Mouse (Mus musculus) forebrain, embryonic 15.5 days (tissue): ENCODE data around the gene Phip. TPM values are rescaled to one million over a fixed set of nuclear protein-coding genes. Genes with fewer than 3 reads are reported as not detected.
A peak's percentile ranks its signal among the peaks of the same experiment; 100 is the strongest.

Experiments
- ATAC-seq: fragments of 200-750 bp; cut with Nextera tagmentation; replicated peaks from 2 replicates; pipeline ENCODE4 v1.8.0; 2017; ENCODE audit warnings: mild to moderate bottlenecking, moderate TSS enrichment, moderate library complexity
- H3K27ac ChIP-seq: fragments of 300-500 bp; sonication (generic); replicated peaks from 2 replicates; pipeline ENCODE4 v1.5.1; 2015; ENCODE audit warnings: mild to moderate bottlenecking, inconsistent platforms
- H3K27me3 ChIP-seq: fragments of 300-500 bp; sonication (generic); 2 replicates; pipeline ENCODE4 v1.6.1; 2015; ENCODE audit warnings: inconsistent platforms
- H3K36me3 ChIP-seq: fragments of 300-500 bp; sonication (generic); 2 replicates; pipeline ENCODE4 v1.6.1; 2015; ENCODE audit warnings: mild to moderate bottlenecking, inconsistent platforms
- H3K4me1 ChIP-seq: fragments of 300-500 bp; sonication (generic); 2 replicates; pipeline ENCODE4 v1.6.1; 2015; ENCODE audit warnings: inconsistent platforms
- H3K4me2 ChIP-seq: fragments of 300-500 bp; sonication (generic); replicated peaks from 2 replicates; pipeline ENCODE4 v1.6.1; 2015; ENCODE audit warnings: mild to moderate bottlenecking, inconsistent platforms
- H3K4me3 ChIP-seq: fragments of 300-500 bp; sonication (generic); 2 replicates; pipeline ENCODE4 v1.5.1; 2015; ENCODE audit warnings: mild to moderate bottlenecking, inconsistent platforms
- H3K9ac ChIP-seq: fragments of 300-500 bp; sonication (generic); replicated peaks from 2 replicates; pipeline ENCODE4 v1.6.1; 2015; ENCODE audit warnings: mild to moderate bottlenecking, inconsistent platforms
- H3K9me3 ChIP-seq: fragments of 300-500 bp; sonication (generic); 2 replicates; pipeline ENCODE4 v1.6.1; 2016; ENCODE audit warnings: inconsistent platforms
- WGBS: fragments of 180-500 bp; shearing (Covaris S2); methylation state at CpG from one replicate; pipeline ENCODE4 v1.1.7; 2015; ENCODE audit warnings: mixed read lengths; 5-methylcytosine and 5-hydroxymethylcytosine counted together
- polyA plus RNA-seq: library from polyadenylated mRNA; unstranded; fragments of >200 nt; fragmentation: Nextera tagmentation; extraction: Ambion mirVana; gene quantifications from 2 replicates; pipeline ENCODE4 v1.2.1, GENCODE M21; 2015

The Phip gene
- polyA plus RNA-seq, 1 experiment from 2014 or later: 154 TPM

DNA sequence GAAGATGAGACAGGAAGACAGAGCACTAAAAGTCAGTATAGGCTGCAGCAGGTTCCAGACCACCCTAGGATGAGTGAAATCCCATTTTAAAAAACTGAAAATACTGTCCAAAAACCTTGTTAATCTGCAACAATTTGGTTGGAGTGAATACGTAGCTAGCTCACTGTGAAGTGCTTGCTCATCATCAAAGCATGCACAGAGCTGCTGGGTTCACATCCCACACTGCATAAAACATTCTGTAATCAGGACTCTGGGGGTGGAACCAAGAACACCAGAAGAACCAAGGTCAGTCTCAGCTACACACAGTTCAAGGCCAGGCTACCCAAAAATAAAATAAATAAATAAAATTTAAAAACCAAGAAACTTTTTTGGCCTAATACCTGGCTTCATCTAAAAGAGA lies 3.9 kb downstream of the Phip start:
- Histone ChIP-seq H3K27me3 (no peaks in the 10 kb centered on the region), H3K4me2 (peak overlapping the region; percentile 29), H3K27ac (no peak overlapping the region), H3K9me3 (no peaks in the 10 kb centered on the region), H3K4me1 (peaks cover 31% of the 10 kb centered on the region), H3K9ac (no peak overlapping the region), H3K36me3 (no peaks in the 10 kb centered on the region), H3K4me3 (peak overlapping the region; percentile 11; the same call in 1 of the 2 replicates)
- WGBS: 15% methylated on average over 1 of the region's 1 CpGs
- ATAC-seq: no peak

DNA sequence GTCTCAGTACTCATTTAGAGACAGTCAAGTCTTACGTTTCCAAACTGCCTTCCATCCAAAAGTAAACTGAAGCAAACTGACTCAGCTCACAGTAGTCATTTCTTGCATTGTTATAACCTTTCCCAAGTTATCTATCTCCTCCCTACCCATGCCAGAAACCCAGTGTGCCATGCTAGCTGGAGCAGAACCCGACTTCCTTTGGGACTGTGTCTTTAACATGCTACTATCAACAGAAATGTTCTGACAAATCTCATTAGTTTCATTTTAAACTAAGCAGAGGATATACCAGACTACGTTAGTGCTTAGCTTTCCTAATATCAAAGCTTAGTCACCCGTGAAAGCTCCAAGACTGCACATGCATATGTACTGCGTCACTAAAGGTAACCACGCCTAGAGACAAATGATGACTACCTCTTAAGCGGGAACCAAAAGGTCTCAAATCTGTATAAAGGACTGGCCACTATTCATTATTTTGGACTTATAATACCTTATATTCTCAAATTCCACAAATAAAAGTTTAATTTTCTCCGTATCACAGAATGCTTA lies 8.2 kb downstream of the Phip start:
- no peak overlapping the region for H3K9ac ChIP-seq
- no peak overlapping the region for H3K4me2 ChIP-seq
- 75% methylated on average over 8 of the region's 8 CpGs for WGBS
- ATAC-seq: peak; percentile 38; the same call in 1 of the 2 replicates
- peaks cover 13% of the 10 kb centered on the region for H3K36me3 ChIP-seq
- no peak overlapping the region for H3K27ac ChIP-seq
- peaks cover 21% of the 10 kb centered on the region for H3K4me1 ChIP-seq
- no peaks in the 10 kb centered on the region for H3K9me3 ChIP-seq
- no peak overlapping the region for H3K4me3 ChIP-seq
- H3K27me3 ChIP-seq: no peaks in the 10 kb centered on the region

- no peaks in the 10 kb centered on the region for H3K27me3 ChIP-seq
- ATAC-seq: no peak
- peaks cover 6% of the 10 kb centered on the region; the same call in 1 of the 2 replicates for H3K4me1 ChIP-seq
- no peaks in the 10 kb centered on the region for H3K9me3 ChIP-seq
- no peak overlapping the region for H3K27ac ChIP-seq
- 77% methylated on average over 4 of the region's 4 CpGs for WGBS
- H3K4me3 ChIP-seq: no peak overlapping the region
- H3K36me3 ChIP-seq: peaks cover 17% of the 10 kb centered on the region
- H3K9ac ChIP-seq: no peak overlapping the region
- no peak overlapping the region for H3K4me2 ChIP-seq
These were observed 11.3 kb downstream of the Phip start for GRCm38 (mm10) chr9:82963981-82964380.

DNA sequence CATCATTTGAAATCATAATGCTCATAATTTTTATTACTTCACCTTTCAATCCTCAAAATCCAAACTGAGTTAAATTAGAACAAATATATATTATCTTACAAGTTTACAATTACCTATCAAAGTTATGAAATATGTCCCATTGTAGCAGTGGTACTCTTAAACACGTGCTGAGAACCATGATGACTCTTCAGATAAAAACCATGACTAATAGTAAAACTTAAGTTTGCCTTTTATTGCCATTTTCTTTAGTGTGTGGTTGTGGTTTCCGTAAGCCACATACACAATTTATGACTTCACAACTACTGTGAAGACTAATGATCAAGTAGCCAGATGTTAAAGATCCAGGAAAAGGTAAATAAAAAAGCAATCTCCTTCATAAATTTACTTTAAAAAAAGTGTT lies 14.0 kb downstream of the Phip start:
- Histone ChIP-seq H3K4me3 (no peak overlapping the region), H3K9me3 (no peaks in the 10 kb centered on the region), H3K4me1 (no peaks in the 10 kb centered on the region), H3K36me3 (peaks cover 32% of the 10 kb centered on the region), H3K9ac (no peak overlapping the region), H3K27me3 (no peaks in the 10 kb centered on the region), H3K4me2 (no peak overlapping the region), H3K27ac (no peak overlapping the region)
- 93% methylated on average over 2 of the region's 2 CpGs for WGBS
- ATAC-seq: no peak

GRCm38 (mm10) chr9:82955267-82955666 lies 20.0 kb downstream of the Phip start:
- 76% methylated on average over 4 of the region's 4 CpGs for WGBS
- no peaks in the 10 kb centered on the region for H3K4me1 ChIP-seq
- H3K27ac ChIP-seq: no peak overlapping the region
- H3K4me2 ChIP-seq: no peak overlapping the region
- ATAC-seq: no peak
- no peaks in the 10 kb centered on the region for H3K9me3 ChIP-seq
- H3K9ac ChIP-seq: no peak overlapping the region
- H3K36me3 ChIP-seq: peaks cover 36% of the 10 kb centered on the region
- no peak overlapping the region for H3K4me3 ChIP-seq
- no peaks in the 10 kb centered on the region for H3K27me3 ChIP-seq

DNA sequence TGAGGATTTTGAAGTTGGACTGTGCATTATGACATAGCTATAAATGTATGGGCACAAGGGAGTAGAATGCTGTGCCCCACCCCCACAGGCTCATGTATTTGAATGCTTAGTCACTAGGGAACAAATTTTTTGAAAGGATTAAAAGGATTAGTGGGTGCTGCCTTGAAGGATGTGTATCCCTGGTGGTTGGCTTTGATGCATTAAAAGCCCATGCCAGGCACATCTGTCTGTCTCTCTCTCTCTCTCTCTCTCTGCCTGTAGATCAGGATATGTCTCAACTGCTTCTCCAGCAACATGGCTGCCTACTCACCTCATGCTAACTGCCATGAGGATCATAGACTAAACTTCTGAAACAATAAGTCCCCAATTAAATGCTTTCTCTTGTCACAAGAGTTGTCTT lies 23.0 kb downstream of the Phip start:
- Histone ChIP-seq H3K27me3 (no peaks in the 10 kb centered on the region), H3K36me3 (peaks cover 29% of the 10 kb centered on the region), H3K9ac (no peak overlapping the region), H3K4me1 (no peaks in the 10 kb centered on the region), H3K27ac (no peak overlapping the region), H3K4me2 (no peak overlapping the region), H3K4me3 (no peak overlapping the region), H3K9me3 (no peaks in the 10 kb centered on the region)
- no peak for ATAC-seq

DNA sequence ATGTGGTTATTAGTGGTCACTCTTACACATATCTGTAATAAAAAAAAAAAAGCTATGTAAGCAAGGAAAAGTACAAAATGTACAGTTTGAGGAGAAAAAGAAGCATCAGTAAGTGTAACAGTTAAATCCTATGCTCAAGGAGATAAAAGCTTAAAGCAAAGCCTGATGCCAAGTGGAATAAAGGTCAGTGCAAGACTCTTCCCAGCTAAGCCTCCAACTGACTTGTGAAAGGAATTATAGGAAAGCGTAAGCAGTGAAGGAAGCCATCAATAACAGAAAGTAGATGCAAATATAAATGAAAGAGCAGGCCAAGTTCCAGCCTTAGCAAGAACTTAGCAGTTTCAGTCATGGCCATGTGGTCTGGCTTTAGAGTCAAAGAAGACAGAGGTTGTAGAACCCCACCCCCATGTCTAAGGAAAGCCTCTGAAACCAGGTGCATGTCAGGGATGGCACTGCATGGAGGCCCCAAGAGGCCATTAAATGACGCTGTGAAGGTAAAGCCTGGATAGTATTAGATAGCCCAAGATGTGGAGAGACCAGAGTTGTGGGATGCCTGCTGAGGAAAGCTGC lies 23.8 kb downstream of the Phip start:
- no peak overlapping the region for H3K4me2 ChIP-seq
- peaks cover 22% of the 10 kb centered on the region for H3K36me3 ChIP-seq
- H3K9ac ChIP-seq: no peak overlapping the region
- H3K27ac ChIP-seq: no peak overlapping the region
- ATAC-seq: no peak
- H3K4me1 ChIP-seq: no peaks in the 10 kb centered on the region
- 95% methylated on average over 2 of the region's 2 CpGs for WGBS
- H3K4me3 ChIP-seq: no peak overlapping the region
- no peaks in the 10 kb centered on the region for H3K9me3 ChIP-seq
- H3K27me3 ChIP-seq: no peaks in the 10 kb centered on the region

GRCm38 (mm10) chr9:82907246-82907645 lies 68.1 kb downstream of the Phip start:
- H3K27me3 ChIP-seq: no peaks in the 10 kb centered on the region
- no peak overlapping the region for H3K27ac ChIP-seq
- H3K36me3 ChIP-seq: peaks cover 50% of the 10 kb centered on the region
- WGBS: 97% methylated on average over 7 of the region's 7 CpGs
- H3K4me2 ChIP-seq: no peak overlapping the region
- no peak overlapping the region for H3K9ac ChIP-seq
- H3K9me3 ChIP-seq: no peaks in the 10 kb centered on the region
- ATAC-seq: no peak
- no peaks in the 10 kb centered on the region for H3K4me1 ChIP-seq
- no peak overlapping the region for H3K4me3 ChIP-seq

- ATAC-seq: no peak
- H3K4me2 ChIP-seq: no peak overlapping the region
- H3K27me3 ChIP-seq: no peaks in the 10 kb centered on the region
- H3K4me1 ChIP-seq: no peaks in the 10 kb centered on the region
- peaks cover 55% of the 10 kb centered on the region for H3K36me3 ChIP-seq
- no peak overlapping the region for H3K27ac ChIP-seq
- H3K4me3 ChIP-seq: no peak overlapping the region
- H3K9me3 ChIP-seq: no peaks in the 10 kb centered on the region
- H3K9ac ChIP-seq: no peak overlapping the region
These were observed 86.7 kb downstream of the Phip start for GRCm38 (mm10) chr9:82888645-82889044.

GRCm38 (mm10) chr9:82884177-82884576 lies 91.1 kb downstream of the Phip start:
- Histone ChIP-seq H3K4me1 (no peaks in the 10 kb centered on the region), H3K36me3 (peaks cover 62% of the 10 kb centered on the region)
- ATAC-seq: no peak

GRCm38 (mm10) chr9:82877078-82877477 lies 98.2 kb downstream of the Phip start:
- Histone ChIP-seq H3K4me3 (no peak overlapping the region), H3K36me3 (peaks cover 63% of the 10 kb centered on the region), H3K27me3 (no peaks in the 10 kb centered on the region), H3K27ac (no peak overlapping the region), H3K9me3 (no peaks in the 10 kb centered on the region), H3K4me1 (no peaks in the 10 kb centered on the region), H3K9ac (no peak overlapping the region), H3K4me2 (no peak overlapping the region)
- no peak for ATAC-seq
- 91% methylated on average over 1 of the region's 1 CpGs for WGBS

More at GRCm38 (mm10) chr9:82884177-82884576, 91.1 kb downstream of the Phip start:
- H3K9me3 ChIP-seq: no peaks in the 10 kb centered on the region
- no peaks in the 10 kb centered on the region for H3K27me3 ChIP-seq
- no peak overlapping the region for H3K9ac ChIP-seq
- no peak overlapping the region for H3K27ac ChIP-seq
- no peak overlapping the region for H3K4me2 ChIP-seq
- H3K4me3 ChIP-seq: no peak overlapping the region

- Histone ChIP-seq H3K9me3 (no peaks in the 10 kb centered on the region), H3K4me3 (no peak overlapping the region), H3K36me3 (peaks cover 26% of the 10 kb centered on the region), H3K27me3 (no peaks in the 10 kb centered on the region), H3K27ac (no peak overlapping the region), H3K4me2 (no peak overlapping the region), H3K9ac (no peak overlapping the region), H3K4me1 (no peaks in the 10 kb centered on the region)
- 84% methylated on average over 3 of the region's 3 CpGs for WGBS
- no peak; the same call in 1 of the 2 replicates for ATAC-seq
These were observed 107.6 kb downstream of the Phip start for GRCm38 (mm10) chr9:82867698-82868097.

- H3K4me3 ChIP-seq: no peak overlapping the region
- no peak overlapping the region for H3K4me2 ChIP-seq
- H3K9ac ChIP-seq: no peak overlapping the region
- no peak overlapping the region for H3K27ac ChIP-seq
- H3K27me3 ChIP-seq: no peaks in the 10 kb centered on the region
- no peaks in the 10 kb centered on the region for H3K4me1 ChIP-seq
- H3K9me3 ChIP-seq: no peaks in the 10 kb centered on the region
- H3K36me3 ChIP-seq: peaks cover 17% of the 10 kb centered on the region
- WGBS: 53% methylated on average over 1 of the region's 1 CpGs
- no peak for ATAC-seq
These were observed 109.2 kb downstream of the Phip start for GRCm38 (mm10) chr9:82866121-82866520.
